Mouse (Mus musculus): ENCODE data around the gene Masp2.

The Masp2 gene

DNA sequence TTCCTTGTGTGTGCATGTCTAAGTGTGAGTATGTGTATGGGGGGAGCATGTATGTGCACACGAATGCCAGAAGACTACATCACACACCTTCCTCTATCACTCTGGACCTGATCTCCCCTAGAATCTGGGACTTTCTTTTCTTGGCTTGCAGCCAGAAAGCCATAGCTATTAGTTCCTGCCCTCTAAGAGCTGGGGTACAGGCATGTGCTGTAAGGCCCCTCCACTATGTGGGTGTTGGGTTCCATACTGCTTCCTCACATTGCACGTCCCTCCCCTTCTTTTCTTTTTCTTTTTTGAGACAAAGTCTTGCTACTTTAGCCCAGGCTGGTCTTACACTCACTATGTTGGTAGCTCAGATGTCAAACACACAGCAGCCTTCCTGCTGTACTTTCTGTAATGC lies 33.0 kb downstream of the Masp2 start:
- no peak for DNase-seq (ENCODE audit: low read depth, low spot score)

DNA sequence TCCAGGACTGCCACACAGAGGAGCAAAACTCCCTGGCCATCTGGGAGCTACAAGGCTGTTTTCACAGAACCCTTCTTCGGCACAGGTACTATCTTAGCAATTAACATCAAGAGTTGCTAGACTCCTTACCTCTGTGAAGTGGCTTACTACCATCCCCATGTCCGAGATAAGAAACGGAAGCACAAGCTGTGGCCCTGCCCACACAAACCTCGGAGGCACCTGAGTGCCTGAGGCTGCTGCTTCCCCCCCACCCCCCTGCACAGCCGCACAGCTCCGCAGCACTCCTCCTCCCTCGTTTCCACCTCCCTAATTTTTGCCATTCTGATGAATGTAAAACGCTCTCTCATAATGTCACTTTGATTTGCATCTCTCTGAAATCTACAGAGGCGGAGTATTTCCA lies 35.9 kb downstream of the Masp2 start:
- no peak for DNase-seq (ENCODE audit: low read depth, low spot score)

DNA sequence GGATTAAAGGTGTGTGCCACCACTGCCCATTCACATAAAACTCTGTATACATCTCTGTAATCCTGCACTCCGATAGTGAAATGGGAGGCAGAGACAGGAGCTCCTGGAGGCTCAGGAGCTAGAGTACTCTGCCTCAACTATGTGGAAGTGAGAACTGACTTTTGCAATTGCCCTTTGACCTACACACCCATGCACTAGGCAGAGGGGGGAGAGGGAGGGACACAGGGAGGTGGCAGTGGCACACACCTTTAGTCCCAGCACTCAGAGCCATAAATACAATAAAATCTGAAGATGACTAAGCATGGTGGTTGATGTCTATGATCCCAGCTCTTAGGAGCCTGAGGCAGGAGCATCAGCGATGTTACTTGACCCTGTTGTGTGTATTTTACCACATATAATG lies 37.1 kb downstream of the Masp2 start:
- DNase-seq (ENCODE audit: low read depth, low spot score), result no peak

DNA sequence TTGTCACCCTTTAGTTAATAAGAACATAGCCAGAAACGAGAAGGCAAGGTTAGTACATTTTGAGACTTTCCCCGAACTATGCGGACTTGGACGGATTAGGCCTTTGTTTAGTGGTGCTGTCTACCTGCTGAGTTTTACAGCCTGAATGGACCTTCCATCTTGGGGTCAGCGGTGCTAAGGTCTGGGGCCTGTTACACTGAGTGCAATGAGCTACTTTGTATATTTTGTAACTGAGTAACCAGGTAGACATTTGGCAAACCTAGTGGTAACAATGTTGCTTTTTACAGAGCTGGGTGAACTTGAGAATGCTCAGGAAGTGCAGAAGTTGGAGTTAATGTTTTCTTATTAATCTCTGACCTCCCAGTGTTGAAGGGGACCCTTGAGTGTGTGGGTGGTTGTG lies 38.8 kb downstream of the Masp2 start:
- DNase-seq (ENCODE audit: low read depth, low spot score), result no peak

DNA sequence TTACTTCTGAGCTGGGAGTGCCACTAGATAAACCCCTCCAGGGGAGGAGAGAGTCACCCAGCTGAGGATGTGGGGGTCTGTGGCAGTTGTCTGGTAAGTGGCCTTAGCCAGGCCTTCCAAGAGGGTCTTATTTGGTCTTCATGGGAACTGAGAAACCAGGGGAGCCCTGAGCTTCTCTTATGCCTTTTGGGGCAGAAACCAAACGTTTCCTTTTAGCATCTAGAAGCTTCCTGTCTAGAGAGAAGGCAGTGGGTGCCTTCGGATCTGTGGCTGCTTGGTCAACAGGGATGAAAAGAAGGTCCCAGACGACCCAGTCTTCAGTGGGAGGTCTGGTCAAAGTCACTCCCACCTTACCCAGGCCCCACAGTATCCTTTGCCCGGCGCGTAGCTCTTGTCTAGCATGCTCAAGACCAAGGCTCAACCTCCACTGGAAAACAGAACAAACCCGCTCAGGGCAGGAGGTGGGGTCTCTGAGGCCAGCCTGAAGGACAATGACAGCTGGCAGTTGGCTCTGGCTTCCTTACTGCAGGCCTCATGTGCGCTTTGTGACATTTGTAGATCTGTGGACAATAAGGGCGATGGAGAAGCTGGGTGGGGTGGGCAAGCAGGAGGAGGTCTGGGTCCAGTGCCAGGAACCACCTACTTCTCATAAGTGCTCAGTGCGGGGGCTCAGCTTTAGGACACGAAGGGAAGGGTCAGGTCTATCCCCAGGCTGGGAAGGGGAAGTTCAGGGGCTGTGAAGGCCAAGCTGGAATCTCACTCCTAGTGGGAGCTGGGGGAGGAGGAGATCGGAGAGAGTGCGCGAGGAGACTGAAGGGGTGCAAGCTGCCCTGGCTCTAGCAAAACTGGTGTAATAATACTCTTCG lies 41.2 kb downstream of the Masp2 start, which contains the start of gene Gm572:
Gm572 (plus strand) TSS at position 27 of the 866 bp plus-strand sequence.
- no peak for DNase-seq (ENCODE audit: low read depth, low spot score)

- peak; percentile 60 for DNase-seq (ENCODE audit: low read depth, low spot score)
Measured at GRCm38 (mm10) chr4:148644157-148644511, 41.8 kb downstream of the Masp2 start.

- DNase-seq (ENCODE audit: low read depth, low spot score), result no peak
Measured at GRCm38 (mm10) chr4:148644926-148645325, 42.6 kb downstream of the Masp2 start.

DNA sequence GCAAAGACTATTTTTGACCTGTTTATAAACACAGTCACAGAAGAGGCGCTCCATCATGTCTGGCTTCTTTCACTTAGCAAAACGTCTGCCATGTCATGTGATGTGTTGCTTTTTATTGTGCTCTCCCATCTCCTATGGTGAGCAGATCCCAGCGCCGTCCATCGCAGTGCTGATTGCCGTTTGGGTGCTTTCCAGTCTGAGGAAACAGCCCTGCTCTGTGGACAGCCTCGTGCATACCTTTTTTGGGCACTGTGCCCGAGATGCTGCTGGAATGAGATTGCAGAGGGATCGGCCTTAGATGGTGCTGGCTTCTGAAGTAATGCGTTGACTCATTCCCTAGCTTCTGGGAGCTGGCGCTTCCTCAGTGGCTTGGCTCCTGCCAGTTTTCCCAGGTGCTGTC lies 44.3 kb downstream of the Masp2 start:
- DNase-seq (ENCODE audit: low read depth, low spot score), result no peak

GRCm38 (mm10) chr4:148649309-148649708 lies 47.0 kb downstream of the Masp2 start:
- no peak for DNase-seq (ENCODE audit: low read depth, low spot score)

GRCm38 (mm10) chr4:148651045-148651444 lies 48.7 kb downstream of the Masp2 start:
- DNase-seq (ENCODE audit: low read depth, low spot score), result no peak

DNA sequence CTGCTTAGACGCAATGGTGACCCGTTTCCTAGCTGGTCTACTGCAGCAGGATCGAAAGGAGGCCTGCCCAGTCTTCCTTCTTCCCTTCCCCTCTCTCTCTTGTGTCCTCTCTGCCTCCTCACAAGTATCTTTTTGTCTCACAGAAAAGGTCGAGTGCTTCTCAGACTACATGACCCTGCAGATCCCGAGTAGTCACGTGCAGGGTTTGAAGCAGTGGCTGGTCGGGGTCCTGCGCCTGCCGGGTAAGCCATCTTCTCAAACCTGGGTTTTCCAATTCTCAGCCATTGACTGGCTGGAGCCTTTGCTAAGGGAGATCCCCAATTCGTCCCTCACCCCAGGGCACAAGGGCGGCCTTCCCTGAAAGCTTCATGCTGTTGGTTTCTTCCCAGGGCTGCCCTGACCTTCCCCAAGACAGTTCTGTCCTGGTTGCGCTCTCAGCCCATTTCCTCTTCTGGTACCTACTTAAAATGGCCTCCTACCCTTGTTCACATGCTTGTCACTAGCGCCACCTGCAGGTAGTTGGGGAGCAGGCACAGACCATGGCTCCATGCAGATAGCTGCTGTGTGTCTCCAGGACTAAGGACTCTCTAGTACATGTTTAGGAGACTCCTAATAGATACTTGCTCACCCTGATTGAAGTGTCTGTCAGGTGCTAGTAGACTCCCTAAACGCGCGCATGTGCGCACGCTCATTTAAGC lies 52.5 kb downstream of the Masp2 start:
- DNase-seq (ENCODE audit: low read depth, low spot score), result no peak

DNA sequence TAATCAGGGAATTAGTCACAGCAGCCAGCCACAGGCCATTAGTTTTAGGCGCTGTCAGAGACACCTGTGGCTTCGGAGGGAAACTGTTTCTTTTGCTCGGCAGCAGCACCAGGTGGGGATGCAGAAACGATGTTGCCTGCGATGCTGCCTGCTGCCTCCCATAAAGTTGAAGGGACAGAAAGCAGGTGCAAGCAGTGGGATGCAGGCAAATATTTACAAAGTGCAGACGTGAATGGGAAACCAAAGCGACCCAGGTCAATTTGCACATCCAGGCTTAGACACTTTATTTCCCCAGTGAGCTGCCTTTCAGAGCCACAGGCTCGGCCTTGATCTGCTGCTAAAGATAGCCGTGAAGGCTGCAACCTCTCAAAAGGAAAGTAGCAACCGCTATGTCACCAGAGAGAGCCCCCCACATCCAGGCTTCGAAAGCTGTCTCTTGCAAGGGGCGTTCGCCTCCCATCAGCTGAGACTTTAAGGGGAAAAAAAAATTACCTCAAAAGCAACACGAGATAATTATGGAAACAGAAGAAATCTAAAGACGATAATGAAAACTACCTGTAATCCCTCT lies 54.4 kb downstream of the Masp2 start:
- no peak for DNase-seq (ENCODE audit: low read depth, low spot score)

GRCm38 (mm10) chr4:148657776-148658175 lies 55.4 kb downstream of the Masp2 start:
- no peak for DNase-seq (ENCODE audit: low read depth, low spot score)

DNA sequence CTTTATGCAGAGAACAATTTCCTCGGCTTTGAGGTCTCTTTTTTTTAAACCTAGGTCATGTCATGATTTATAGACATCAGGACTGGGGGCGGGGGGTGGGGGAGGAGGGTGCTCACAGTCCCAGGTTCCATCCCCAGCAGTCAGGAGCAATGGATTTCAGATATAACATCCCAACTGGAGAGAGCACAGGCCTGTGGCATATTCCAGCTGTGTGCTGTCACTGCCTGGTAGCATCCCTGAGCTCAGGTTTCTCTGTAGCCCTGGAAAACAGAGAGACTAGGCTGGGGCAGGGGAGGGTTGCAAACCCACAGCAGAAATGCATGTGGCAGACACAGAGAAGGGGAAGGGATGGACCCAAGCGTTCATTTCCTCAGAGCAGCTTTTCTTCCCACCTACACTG lies 57.8 kb downstream of the Masp2 start:
- DNase-seq (ENCODE audit: low read depth, low spot score), result no peak

- peak; percentile 55 for DNase-seq (ENCODE audit: low read depth, low spot score)
Measured at GRCm38 (mm10) chr4:148662168-148662965, 60.0 kb downstream of the Masp2 start.

GRCm38 (mm10) chr4:148663326-148663725 lies 61.0 kb downstream of the Masp2 start:
- DNase-seq (ENCODE audit: low read depth, low spot score), result no peak

DNA sequence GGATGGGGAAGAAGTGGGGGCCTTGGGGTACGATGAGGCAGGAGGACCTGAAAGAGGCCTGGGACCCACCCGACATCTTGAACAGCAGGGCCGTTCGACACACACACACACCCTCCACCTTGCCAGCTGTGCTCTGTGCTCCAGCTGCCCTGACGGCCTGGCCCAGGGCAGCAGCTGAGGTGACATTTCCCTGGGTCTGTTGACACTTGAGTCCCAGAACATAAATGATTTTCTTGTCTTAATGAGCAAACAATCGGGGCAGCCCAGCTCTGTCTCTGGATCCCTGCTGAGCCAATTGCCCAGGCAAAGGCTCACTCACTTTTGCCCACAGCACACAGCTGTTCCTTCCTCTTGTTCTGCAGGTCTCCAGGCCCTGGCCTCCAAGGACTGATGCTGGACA lies 61.7 kb downstream of the Masp2 start:
- no peak for DNase-seq (ENCODE audit: low read depth, low spot score)

All from embryo, embryonic 11.5 days (tissue).